Mouse (Mus musculus) midbrain, embryonic 15.5 days (tissue): Measurements from ENCODE around the gene Arhgap15. TPM values are rescaled to one million over a fixed set of nuclear protein-coding genes. Genes with fewer than 3 reads are reported as not detected.

Experiments
- ATAC-seq: fragments of 200-750 bp; cut with Nextera tagmentation; replicated peaks from 2 replicates; pipeline ENCODE4 v1.8.0; 2017; ENCODE audit warnings: moderate TSS enrichment
- H3K27ac ChIP-seq: fragments of 300-500 bp; sonication (generic); 2 replicates; pipeline ENCODE4 v1.5.1; 2015; ENCODE audit warnings: mild to moderate bottlenecking, inconsistent platforms
- H3K27me3 ChIP-seq: fragments of 300-500 bp; sonication (generic); replicated peaks from 2 replicates; pipeline ENCODE4 v1.6.1; 2015; ENCODE audit warnings: inconsistent platforms
- H3K36me3 ChIP-seq: fragments of 300-500 bp; sonication (generic); replicated peaks from 2 replicates; pipeline ENCODE4 v1.6.1; 2015; ENCODE audit warnings: inconsistent platforms
- H3K4me1 ChIP-seq: fragments of 300-500 bp; sonication (generic); 2 replicates; pipeline ENCODE4 v1.6.1; 2015; ENCODE audit warnings: inconsistent platforms
- H3K4me2 ChIP-seq: fragments of 300-500 bp; sonication (generic); 2 replicates; pipeline ENCODE4 v1.6.1; 2015; ENCODE audit warnings: inconsistent platforms, mild to moderate bottlenecking, moderate library complexity
- H3K4me3 ChIP-seq: fragments of 300-500 bp; sonication (generic); 2 replicates; pipeline ENCODE4 v1.5.1; 2015; ENCODE audit warnings: mild to moderate bottlenecking, inconsistent platforms
- H3K9ac ChIP-seq: fragments of 300-500 bp; sonication (generic); 2 replicates; pipeline ENCODE4 v1.6.1; 2015; ENCODE audit warnings: mild to moderate bottlenecking, inconsistent platforms
- H3K9me3 ChIP-seq: fragments of 300-500 bp; sonication (generic); 2 replicates; pipeline ENCODE4 v1.6.1; 2016; ENCODE audit warnings: inconsistent platforms
- WGBS: fragments of 180-500 bp; shearing (Covaris S2); methylation state at CpG from one replicate; pipeline ENCODE4 v1.1.7; 2015; ENCODE audit warnings: mixed read lengths; 5-methylcytosine and 5-hydroxymethylcytosine counted together
- polyA plus RNA-seq: library from polyadenylated mRNA; unstranded; fragments of >200 nt; fragmentation: Nextera tagmentation; extraction: Ambion mirVana; gene quantifications from 2 replicates; pipeline ENCODE4 v1.2.1, GENCODE M21; 2015

Arhgap15 gene
- polyA plus RNA-seq, 1 experiment from 2014 or later, result 0.79 TPM

DNA sequence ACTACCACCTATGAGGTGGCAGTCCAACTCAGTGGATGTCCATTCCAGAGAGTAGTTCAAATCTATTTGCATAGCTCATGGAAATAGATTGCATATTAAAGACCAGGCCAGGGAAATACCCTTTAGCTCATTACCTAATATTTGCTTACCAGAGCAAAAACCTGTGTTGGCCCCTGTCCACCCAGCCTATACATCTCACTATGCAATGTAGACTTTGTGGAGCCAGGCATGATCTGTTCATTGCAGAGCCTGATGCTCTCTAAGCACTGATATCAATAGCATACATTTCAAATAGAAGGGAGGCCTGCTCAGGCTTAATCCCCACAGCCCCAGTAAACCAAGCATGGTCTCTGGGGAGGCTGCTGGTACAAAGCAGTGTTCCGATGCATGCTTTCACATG is 689.4 kb downstream of the Arhgap15 start:
- H3K4me2 ChIP-seq, result no peak overlapping the region
- no peak for ATAC-seq
- WGBS, result 55% methylated on average over 1 of the region's 1 CpGs

DNA sequence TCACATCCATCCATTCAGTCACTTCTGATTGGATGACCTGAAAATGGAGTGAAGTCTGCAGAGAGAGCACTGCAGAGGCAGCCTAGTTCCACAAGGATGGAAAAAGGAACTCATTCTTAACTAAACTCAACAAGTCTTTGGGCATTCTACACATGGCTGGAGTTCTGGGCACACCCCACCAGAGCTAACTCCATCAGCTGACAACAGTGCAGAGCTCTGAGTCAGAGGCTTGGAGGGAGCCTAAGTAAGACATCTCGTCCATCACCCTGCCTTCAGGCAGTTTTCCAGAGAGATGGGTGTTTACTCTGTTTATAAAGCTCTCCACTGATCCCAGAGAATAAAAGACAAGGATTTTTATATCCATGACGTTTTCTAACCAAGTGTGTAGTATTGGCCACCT is 696.3 kb downstream of the Arhgap15 start:
- no peak for ATAC-seq
- WGBS, result 77% methylated on average over 2 of the region's 2 CpGs

More for the DNA sequence above, 689.4 kb downstream of the Arhgap15 start:
- Histone ChIP-seq H3K4me3 (no peak overlapping the region), H3K36me3 (no peaks in the 10 kb centered on the region), H3K9ac (no peak overlapping the region), H3K27me3 (no peaks in the 10 kb centered on the region), H3K27ac (no peak overlapping the region), H3K9me3 (peaks cover 4% of the 10 kb centered on the region; the same call in 1 of the 2 replicates), H3K4me1 (no peaks in the 10 kb centered on the region)

More for the DNA sequence above, 696.3 kb downstream of the Arhgap15 start:
- Histone ChIP-seq H3K36me3 (no peaks in the 10 kb centered on the region), H3K9me3 (peaks cover 4% of the 10 kb centered on the region; the same call in 1 of the 2 replicates), H3K4me1 (no peaks in the 10 kb centered on the region), H3K4me3 (no peak overlapping the region), H3K27ac (no peak overlapping the region), H3K9ac (no peak overlapping the region), H3K4me2 (no peak overlapping the region), H3K27me3 (no peaks in the 10 kb centered on the region)

Other genes with a start within 250 kb of the Arhgap15 start
- gene Kynu, start 193.5 kb upstream of the Arhgap15 start, polyA plus RNA-seq, result 0.17 and 0.59 TPM in 2 replicates